Mouse (Mus musculus) embryo, embryonic 9.5 days (tissue): ENCODE data around the gene Gm5089.

Experiments used
- DNase-seq: peaks from one replicate; pipeline ENCODE4 v3.0.0-alpha.2; 2017; ENCODE audit errors: extremely low spot score

Gene Gm5089

GRCm38 (mm10) chr14:122386281-122387130 lies 64.4 kb downstream of the Gm5089 start:
- DNase-seq = no peak

GRCm38 (mm10) chr14:122385758-122386157 lies 65.2 kb downstream of the Gm5089 start:
- DNase-seq = no peak

- no peak for DNase-seq
These were observed 65.7 kb downstream of the Gm5089 start for GRCm38 (mm10) chr14:122385238-122385534.
